Mouse (Mus musculus): ENCODE data around the gene Fam83d. TPM values are rescaled to one million over a fixed set of nuclear protein-coding genes. Genes with fewer than 3 reads are reported as not detected.

Gene Fam83d
- total and polyA plus RNA-seq, 3 experiments: 12.2 to 19.8 (median 15.5) TPM

DNA sequence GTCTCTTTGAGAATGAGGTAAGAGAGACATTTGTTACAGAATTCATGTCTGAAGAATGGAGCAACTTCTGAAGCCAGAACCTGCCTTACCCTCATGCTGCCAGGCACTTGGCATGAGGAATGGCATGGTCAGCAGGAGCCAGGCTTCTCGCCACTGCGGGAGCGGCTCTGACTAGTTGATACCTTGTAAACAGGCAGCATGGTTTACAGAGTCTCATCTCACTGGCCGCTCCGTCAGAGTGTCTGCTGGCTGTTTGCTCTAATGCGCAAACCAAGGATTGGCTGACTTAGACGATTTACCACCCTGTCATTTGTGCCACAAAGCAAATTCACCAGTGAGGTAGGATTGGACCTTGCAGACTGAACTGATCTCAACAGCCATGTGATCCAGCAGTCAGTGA, 13.2 kb downstream of the Fam83d start:
- Histone ChIP-seq H3K79me2 (replicated peaks; ENCODE audit: control insufficient read depth, extremely low read depth, insufficient read depth, poor library complexity, severe bottlenecking) (no peaks in the 10 kb centered on the region; the same call in 1 of the 2 replicates), H3K36me3 (replicated peaks in 1 of 2; ENCODE audit: control insufficient read depth in 1 of 2, insufficient read depth in 1 of 2, low read length in 1 of 2) (peaks cover 63 to 98% of the 10 kb centered on the region in 2 experiments), H3K4me3 (replicated peaks in 1 of 3; ENCODE audit: low read depth in 2 of 3, low read length in 2 of 3, poor library complexity in 1 of 3) (no peak overlapping the region), H3K4me2 (ENCODE audit: insufficient read depth, low read depth, poor library complexity, severe bottlenecking) (no peak overlapping the region), H3K9me3 (replicated peaks; ENCODE audit: low read length) (no peaks in the 10 kb centered on the region), H3K27me3 (replicated peaks) (no peaks in the 10 kb centered on the region), H3K9ac (ENCODE audit: insufficient read depth, low read depth) (no peak overlapping the region), H3K4me1 (ENCODE audit: control insufficient read depth in 1 of 2, insufficient read depth in 2 of 2) (peaks cover 0 to 4% of the 10 kb centered on the region in 2 experiments; a peak in 1 of 4 replicates), H3K27ac (ENCODE audit: insufficient read depth, low read depth) (no peak overlapping the region)
- TF ChIP-seq JUND (conservative IDR thresholded peaks at IDR 0.05; ENCODE audit: low read depth, low read length) (no peak), MAFK (IDR thresholded peaks at IDR 0.05; ENCODE audit: insufficient replicate concordance, low read length) (no peak), E2F4 (IDR thresholded peaks at IDR 0.05; ENCODE audit: insufficient replicate concordance, low read depth, low read length) (no peak), BHLHE40 (IDR thresholded peaks at IDR 0.05; ENCODE audit: low read depth, low read length) (no peak), ZC3H11A (IDR thresholded peaks at IDR 0.05; ENCODE audit: low read depth, low read length) (no peak)
- dilution Hi-C loops (cut with MboI; ENCODE audit: extremely low pct_ligation_motif_present, extremely low pct_unique_long_range_greater_than_20kb, low sequenced_read_pairs): no loop called here
- in situ Hi-C loops (cut with MboI; ENCODE audit: low pct_ligation_motif_present, low pct_unique_long_range_greater_than_20kb, low sequenced_read_pairs): no loop called here
- no peak for DNase-seq (ENCODE audit: extremely low read depth)

- no peak overlapping the region for H3K27ac ChIP-seq (ENCODE audit: insufficient read depth, low read depth)
- H3K9me3 ChIP-seq (replicated peaks; ENCODE audit: low read length): no peaks in the 10 kb centered on the region
- no peaks in the 10 kb centered on the region for H3K79me2 ChIP-seq (replicated peaks; ENCODE audit: control insufficient read depth, extremely low read depth, insufficient read depth, poor library complexity, severe bottlenecking)
- H3K4me3 ChIP-seq (replicated peaks in 1 of 3; ENCODE audit: low read depth in 2 of 3, low read length in 2 of 3, poor library complexity in 1 of 3): no peak overlapping the region
- DNase-seq (ENCODE audit: extremely low read depth): no peak
- dilution Hi-C loops (cut with MboI; ENCODE audit: extremely low pct_ligation_motif_present, extremely low pct_unique_long_range_greater_than_20kb, low sequenced_read_pairs): no loop called here
- H3K4me1 ChIP-seq (ENCODE audit: control insufficient read depth in 1 of 2, insufficient read depth in 2 of 2): peaks cover 0 to 4% of the 10 kb centered on the region in 2 experiments; a peak in 1 of 4 replicates
- H3K4me2 ChIP-seq (ENCODE audit: insufficient read depth, low read depth, poor library complexity, severe bottlenecking): no peak overlapping the region
- H3K9ac ChIP-seq (ENCODE audit: insufficient read depth, low read depth): no peak overlapping the region
- no peak for TF ChIP-seq CHD1 (IDR thresholded peaks at IDR 0.05; ENCODE audit: low read depth, low read length)
- TF ChIP-seq EP300 (IDR thresholded peaks at IDR 0.05; ENCODE audit: low read length): no peak
- TF ChIP-seq UBTF (IDR thresholded peaks at IDR 0.05; ENCODE audit: low read depth, low read length): no peak
- TF ChIP-seq TCF12 (IDR thresholded peaks at IDR 0.05; ENCODE audit: low read depth, low read length): no peak
- no peak for TF ChIP-seq BHLHE40 (IDR thresholded peaks at IDR 0.05; ENCODE audit: low read depth, low read length)
- TF ChIP-seq ZC3H11A (IDR thresholded peaks at IDR 0.05; ENCODE audit: low read depth, low read length): no peak
- H3K27me3 ChIP-seq (replicated peaks): no peaks in the 10 kb centered on the region
- peaks cover 38 to 49% of the 10 kb centered on the region in 2 experiments for H3K36me3 ChIP-seq (replicated peaks in 1 of 2; ENCODE audit: control insufficient read depth in 1 of 2, insufficient read depth in 1 of 2, low read length in 1 of 2)
- in situ Hi-C loops (cut with MboI; ENCODE audit: low pct_ligation_motif_present, low pct_unique_long_range_greater_than_20kb, low sequenced_read_pairs): no loop called here
These were observed 19.3 kb downstream of the Fam83d start for GRCm38 (mm10) chr2:158786927-158787795.

DNA sequence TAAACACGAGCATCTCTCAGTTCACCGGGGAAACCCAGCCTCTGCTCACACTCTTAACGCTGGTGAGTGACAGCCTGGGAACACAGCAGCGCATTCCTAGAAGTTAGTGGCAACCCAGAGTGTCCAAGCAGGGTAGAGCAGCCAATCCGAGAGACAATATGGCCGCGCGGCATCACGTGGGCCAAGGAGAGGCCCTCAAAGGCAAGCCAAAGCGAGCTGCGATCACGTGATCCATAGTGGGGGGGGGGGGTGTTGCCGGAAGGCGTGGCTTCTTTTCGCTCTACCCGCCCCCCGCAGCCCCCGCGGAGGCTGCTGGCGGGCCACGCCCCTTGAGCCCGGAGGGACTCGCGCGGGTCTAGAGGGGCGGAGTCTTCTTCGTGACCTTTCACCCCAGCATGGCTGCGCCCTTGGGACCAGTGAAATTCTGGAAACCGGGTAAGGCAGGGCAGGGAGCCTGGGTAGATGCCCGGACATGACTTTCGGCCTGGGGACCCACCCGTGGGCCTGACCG, 26.7 kb downstream of the Fam83d start, which contains the start of gene Dhx35:
Dhx35 (plus strand) TSS at position 314 of the 511 bp plus-strand sequence.
- in situ Hi-C loops (cut with MboI; ENCODE audit: low pct_ligation_motif_present, low pct_unique_long_range_greater_than_20kb, low sequenced_read_pairs) (no loop called here), dilution Hi-C loops (cut with MboI; ENCODE audit: extremely low pct_ligation_motif_present, extremely low pct_unique_long_range_greater_than_20kb, low sequenced_read_pairs) (no loop called here)
- H3K4me1 ChIP-seq (ENCODE audit: control insufficient read depth in 1 of 2, insufficient read depth in 2 of 2): peaks cover 11 to 23% of the 10 kb centered on the region in 2 experiments
- H3K4me2 ChIP-seq (ENCODE audit: insufficient read depth, low read depth, poor library complexity, severe bottlenecking): peak within 1 kb of the TSS; percentile 76
- H3K9me3 ChIP-seq (replicated peaks; ENCODE audit: low read length): peaks cover 2% of the 10 kb centered on the region
- H3K27ac ChIP-seq (ENCODE audit: insufficient read depth, low read depth): peak within 1 kb of the TSS; percentile 60
- peak within 1 kb of the TSS; percentile 69 for H3K9ac ChIP-seq (ENCODE audit: insufficient read depth, low read depth)
- H3K36me3 ChIP-seq (replicated peaks in 1 of 2; ENCODE audit: control insufficient read depth in 1 of 2, insufficient read depth in 1 of 2, low read length in 1 of 2): peaks cover 0 to 19% of the 10 kb centered on the region in 2 experiments
- peak within 1 kb of the TSS; percentile 83 to 98 (median 92) for H3K4me3 ChIP-seq (replicated peaks in 1 of 3; ENCODE audit: low read depth in 2 of 3, low read length in 2 of 3, poor library complexity in 1 of 3)
- H3K27me3 ChIP-seq (replicated peaks): no peaks in the 10 kb centered on the region
- H3K79me2 ChIP-seq (replicated peaks; ENCODE audit: control insufficient read depth, extremely low read depth, insufficient read depth, poor library complexity, severe bottlenecking): peaks cover 21% of the 10 kb centered on the region
- peak; percentile 96 for DNase-seq (ENCODE audit: extremely low read depth)
- TF ChIP-seq NELFE (IDR thresholded peaks at IDR 0.05; ENCODE audit: low read depth, low read length) (peak; percentile 73), POLR2A (IDR thresholded peaks at IDR 0.05; ENCODE audit: low read depth, low read length) (peak; percentile 75), ZKSCAN1 (IDR thresholded peaks at IDR 0.05; ENCODE audit: borderline replicate concordance, low read depth, low read length) (no peak), KAT2A (IDR thresholded peaks at IDR 0.05; ENCODE audit: insufficient replicate concordance, low read length) (peak; percentile 76; the same call in 1 of the 2 replicates), EP300 (IDR thresholded peaks at IDR 0.05; ENCODE audit: low read length) (no peak), MEF2A (IDR thresholded peaks at IDR 0.05; ENCODE audit: borderline replicate concordance, low read depth, low read length) (peak; percentile 59; the same call in 1 of the 2 replicates), RCOR1 (conservative IDR thresholded peaks at IDR 0.05; ENCODE audit: low read depth, low read length) (no peak), IRF4 (IDR thresholded peaks at IDR 0.05; ENCODE audit: low read depth, low read length) (0 out of 2 replicates have a peak, but pooled peaks have one; percentile 46), HCFC1 (IDR thresholded peaks at IDR 0.05; ENCODE audit: low read depth, low read length) (peak; percentile 83), MAZ (IDR thresholded peaks at IDR 0.05; ENCODE audit: low read depth, low read length) (peak; percentile 97), RAD21 (IDR thresholded peaks at IDR 0.05; ENCODE audit: low read depth, low read length) (no peak), MXI1 (IDR thresholded peaks at IDR 0.05; ENCODE audit: low read depth, low read length) (peak; percentile 78), CTCF (conservative IDR thresholded peaks at IDR 0.05 in 1 of 2, IDR thresholded peaks at IDR 0.05 in 1 of 2; ENCODE audit: low read depth in 2 of 2, low read length in 2 of 2) (no peak), ZNF384 (IDR thresholded peaks at IDR 0.05; ENCODE audit: low read depth, low read length) (no peak), JUN (IDR thresholded peaks at IDR 0.05; ENCODE audit: insufficient read depth, low read depth, low read length) (no peak)

Data from CH12.LX (cell line).